Mouse (Mus musculus) G1E (cell line): Measurements from ENCODE around the gene Repin1.

Source experiments
- CTCF ChIP-seq: IDR thresholded peaks from 2 replicates; pipeline ENCODE4 v1.5.1; 2012; ENCODE audit warnings: low read depth, low read length, inconsistent platforms, mixed read lengths
- GATA1 ChIP-seq: IDR thresholded peaks from 2 replicates; pipeline ENCODE4 v1.6.1; 2012; ENCODE audit warnings: borderline replicate concordance, low read length, inconsistent platforms, mixed read lengths
- TAL1 ChIP-seq: conservative IDR thresholded peaks from 2 replicates; pipeline ENCODE4 v1.6.1; 2012; ENCODE audit warnings: low read depth, low read length, inconsistent platforms, mixed read lengths

DNA sequence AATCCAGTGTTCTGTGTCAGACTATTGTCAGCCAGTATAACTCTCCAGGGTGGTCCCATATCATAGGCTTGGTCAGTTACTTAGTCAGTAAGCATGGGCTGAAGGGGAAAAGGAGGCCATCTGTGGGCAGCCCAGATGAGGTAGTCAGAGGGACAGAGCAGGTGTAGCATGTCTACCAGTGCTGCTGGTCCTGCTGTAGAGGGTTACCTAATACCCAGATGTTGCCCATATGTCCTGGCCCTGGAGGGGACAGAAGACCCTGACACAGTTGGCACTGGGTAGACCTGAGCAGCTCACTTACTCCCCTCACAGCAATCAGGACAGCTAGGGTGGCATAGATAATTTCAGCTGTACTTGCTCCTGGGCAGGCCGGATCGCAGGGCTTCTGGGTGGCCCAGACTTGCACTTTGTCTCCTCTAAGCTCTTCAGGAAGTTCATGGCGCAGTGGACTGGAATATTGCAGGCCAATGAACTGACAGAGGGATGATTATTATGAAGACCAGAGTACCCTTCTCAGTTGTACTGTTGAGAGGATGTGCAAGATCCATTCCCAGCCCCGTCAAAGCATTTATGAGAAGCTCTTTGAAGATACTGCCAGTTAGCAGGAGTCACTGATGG lies 27.9 kb upstream of the Repin1 start:
- TF ChIP-seq CTCF = no peak
- no peak for TF ChIP-seq TAL1
- no peak for TF ChIP-seq GATA1
